Mouse (Mus musculus) lung, postnatal 0 days (tissue): ENCODE data around the gene Aipl1. TPM values are rescaled to one million over a fixed set of nuclear protein-coding genes. Genes with fewer than 3 reads are reported as not detected.

Experiments
- ATAC-seq: fragments of 200-750 bp; cut with Nextera tagmentation; 2 replicates; pipeline ENCODE4 v1.8.0; 2017; ENCODE audit warnings: moderate library complexity
- DNase-seq: peaks from one replicate; pipeline ENCODE4 v3.0.0-alpha.2; 2016; ENCODE audit warnings: low spot score
- H3K27ac ChIP-seq: fragments of 300-500 bp; sonication (generic); 2 replicates; pipeline ENCODE4 v1.5.1; 2014; ENCODE audit warnings: antibody characterized with exemption, mild to moderate bottlenecking, low read length, mixed read lengths
- H3K27me3 ChIP-seq: fragments of 300-500 bp; sonication (generic); replicated peaks from 2 replicates; pipeline ENCODE4 v1.6.1; 2014; ENCODE audit warnings: low read length, mixed read lengths; ENCODE audit not compliant: insufficient read depth
- H3K36me3 ChIP-seq: fragments of 300-500 bp; sonication (generic); 2 replicates; pipeline ENCODE4 v1.6.1; 2014; ENCODE audit warnings: low read length, mixed read lengths; ENCODE audit not compliant: insufficient read depth
- H3K4me1 ChIP-seq: fragments of 300-500 bp; sonication (generic); 2 replicates; pipeline ENCODE4 v1.6.1; 2014; ENCODE audit warnings: antibody characterized with exemption, low read depth, low read length, mixed read lengths; ENCODE audit not compliant: insufficient read depth
- H3K4me2 ChIP-seq: fragments of 300-500 bp; sonication (generic); replicated peaks from 2 replicates; pipeline ENCODE4 v1.6.1; 2014; ENCODE audit warnings: low read depth, mild to moderate bottlenecking, low read length, moderate library complexity, mixed read lengths
- H3K4me3 ChIP-seq: fragments of 300-500 bp; sonication (generic); 2 replicates; pipeline ENCODE4 v1.5.1; 2014; ENCODE audit warnings: low read depth, low read length
- H3K9ac ChIP-seq: fragments of 300-500 bp; sonication (generic); replicated peaks from 2 replicates; pipeline ENCODE4 v1.6.1; 2014; ENCODE audit warnings: low read depth, mild to moderate bottlenecking
- H3K9me3 ChIP-seq: fragments of 300-500 bp; sonication (generic); 2 replicates; pipeline ENCODE4 v1.6.1; 2016; ENCODE audit warnings: low read length, mixed read lengths
- CTCF ChIP-seq: IDR thresholded peaks from 2 replicates; pipeline ENCODE4 v1.5.1; 2016; ENCODE audit warnings: antibody characterized with exemption, mild to moderate bottlenecking
- EP300 ChIP-seq: IDR thresholded peaks from 2 replicates; pipeline ENCODE4 v1.6.1; 2016; ENCODE audit warnings: antibody characterized with exemption, mild to moderate bottlenecking, control low read depth
- WGBS: fragments of 180-500 bp; shearing (Covaris S2); extraction: QIAGEN DNeasy Blood & Tissue Kit; methylation state at CpG from one replicate; pipeline ENCODE4 v1.1.7; 2014; 5-methylcytosine and 5-hydroxymethylcytosine counted together
- polyA plus RNA-seq: library from polyadenylated mRNA; unstranded; fragments of >200 nt; fragmentation: Nextera tagmentation; extraction: Ambion mirVana; gene quantifications from 2 replicates; pipeline ENCODE4 v1.2.1, GENCODE M21; 2015

Gene Aipl1
- polyA plus RNA-seq, 1 experiment from 2014 or later, result 0.30 TPM

GRCm38 (mm10) chr11:71985783-71986182 lies 51.5 kb downstream of the Aipl1 start:
- Histone ChIP-seq H3K4me3 (no peak overlapping the region), H3K9me3 (no peaks in the 10 kb centered on the region), H3K9ac (no peak overlapping the region), H3K27ac (no peak overlapping the region), H3K27me3 (no peaks in the 10 kb centered on the region), H3K4me2 (no peak overlapping the region), H3K36me3 (no peaks in the 10 kb centered on the region), H3K4me1 (no peaks in the 10 kb centered on the region)
- DNase-seq, result no peak
- no peak for ATAC-seq
- TF ChIP-seq CTCF (no peak), EP300 (no peak)
- WGBS, result 57% methylated on average over 2 of the region's 2 CpGs

GRCm38 (mm10) chr11:71985101-71985711 lies 52.1 kb downstream of the Aipl1 start:
- no peaks in the 10 kb centered on the region for H3K9me3 ChIP-seq
- ATAC-seq (no peak), DNase-seq (no peak)
- no peaks in the 10 kb centered on the region for H3K27me3 ChIP-seq
- H3K36me3 ChIP-seq, result no peaks in the 10 kb centered on the region
- TF ChIP-seq CTCF (no peak), EP300 (no peak)
- no peak overlapping the region for H3K4me2 ChIP-seq
- H3K4me3 ChIP-seq, result no peak overlapping the region
- WGBS, result 33% methylated on average over 4 of the region's 4 CpGs
- H3K9ac ChIP-seq, result no peak overlapping the region
- no peaks in the 10 kb centered on the region for H3K4me1 ChIP-seq
- H3K27ac ChIP-seq, result no peak overlapping the region

- Histone ChIP-seq H3K36me3 (no peaks in the 10 kb centered on the region), H3K27me3 (no peaks in the 10 kb centered on the region), H3K4me1 (no peaks in the 10 kb centered on the region), H3K4me3 (no peak overlapping the region), H3K27ac (no peak overlapping the region), H3K9ac (no peak overlapping the region), H3K9me3 (no peaks in the 10 kb centered on the region), H3K4me2 (no peak overlapping the region)
- 76% methylated on average over 2 of the region's 2 CpGs for WGBS
- ATAC-seq (no peak), DNase-seq (no peak)
- no peak for TF ChIP-seq EP300
- no peak for TF ChIP-seq CTCF
These were observed 53.2 kb downstream of the Aipl1 start for GRCm38 (mm10) chr11:71984093-71984492.

Other genes starting within 250 kb of the Aipl1 start
- 6.1 and 7.3 TPM in 2 replicates for gene Pimreg, start 4.5 kb upstream of the Aipl1 start, polyA plus RNA-seq
- 8.3 and 8.5 TPM in 2 replicates for gene Pitpnm3, start 98.3 kb upstream of the Aipl1 start, polyA plus RNA-seq
- gene Gm43951, start 169.3 kb upstream of the Aipl1 start, polyA plus RNA-seq, result 0.06 TPM in 1 of 2 replicates, not detected in the other
- 9.2 and 11.5 TPM in 2 replicates for gene 4933427D14Rik, start 169.9 kb upstream of the Aipl1 start, polyA plus RNA-seq
- 156 and 166 TPM in 2 replicates for gene Txndc17, start 170.0 kb upstream of the Aipl1 start, polyA plus RNA-seq
- gene Med31, start 178.1 kb upstream of the Aipl1 start, polyA plus RNA-seq, result 50.3 and 50.7 TPM in 2 replicates
- gene Slc13a5, start 229.7 kb upstream of the Aipl1 start, polyA plus RNA-seq, result not detected in 2 replicates